Mouse (Mus musculus) gonadal fat pad, adult 2 months (tissue): Measurements from ENCODE around the gene 1700019N19Rik. TPM values are rescaled to one million over a fixed set of nuclear protein-coding genes. Genes with fewer than 3 reads are reported as not detected.

Experiments
- polyA plus RNA-seq: library from polyadenylated mRNA; depleted of rRNA; stranded (reverse); fragments of >200 nt; gene quantifications from 2 replicates; pipeline ENCODE4 v1.2.3, GENCODE M21; 2012; rRNA removed

1700019N19Rik gene
- polyA plus RNA-seq, 1 experiment, result 0.97 TPM

Other genes with a start within 250 kb of the 1700019N19Rik start
- gene Pnlip, start 142.0 kb downstream of the 1700019N19Rik start, polyA plus RNA-seq, result 0.13 and 2.5 TPM in 2 replicates
- 0.18 and 0.31 TPM in 2 replicates for gene Pnliprp1, start 65.6 kb downstream of the 1700019N19Rik start, polyA plus RNA-seq
- 0.08 TPM in 2 replicates for gene Pnliprp2, start 34.7 kb downstream of the 1700019N19Rik start, polyA plus RNA-seq
- 0.58 and 1.4 TPM in 2 replicates for gene Eno4, start 149.0 kb upstream of the 1700019N19Rik start, polyA plus RNA-seq
- gene Hspa12a, start 149.2 kb upstream of the 1700019N19Rik start, polyA plus RNA-seq, result 26.1 and 45.6 TPM in 2 replicates